Mouse (Mus musculus) brain, embryonic 18.5 days (tissue): ENCODE data around the gene Alx1.

Experiments
- DNase-seq: peaks from one replicate; pipeline ENCODE4 v3.0.0-alpha.2; 2012; ENCODE audit warnings: low read depth, low spot score

Alx1 gene

DNA sequence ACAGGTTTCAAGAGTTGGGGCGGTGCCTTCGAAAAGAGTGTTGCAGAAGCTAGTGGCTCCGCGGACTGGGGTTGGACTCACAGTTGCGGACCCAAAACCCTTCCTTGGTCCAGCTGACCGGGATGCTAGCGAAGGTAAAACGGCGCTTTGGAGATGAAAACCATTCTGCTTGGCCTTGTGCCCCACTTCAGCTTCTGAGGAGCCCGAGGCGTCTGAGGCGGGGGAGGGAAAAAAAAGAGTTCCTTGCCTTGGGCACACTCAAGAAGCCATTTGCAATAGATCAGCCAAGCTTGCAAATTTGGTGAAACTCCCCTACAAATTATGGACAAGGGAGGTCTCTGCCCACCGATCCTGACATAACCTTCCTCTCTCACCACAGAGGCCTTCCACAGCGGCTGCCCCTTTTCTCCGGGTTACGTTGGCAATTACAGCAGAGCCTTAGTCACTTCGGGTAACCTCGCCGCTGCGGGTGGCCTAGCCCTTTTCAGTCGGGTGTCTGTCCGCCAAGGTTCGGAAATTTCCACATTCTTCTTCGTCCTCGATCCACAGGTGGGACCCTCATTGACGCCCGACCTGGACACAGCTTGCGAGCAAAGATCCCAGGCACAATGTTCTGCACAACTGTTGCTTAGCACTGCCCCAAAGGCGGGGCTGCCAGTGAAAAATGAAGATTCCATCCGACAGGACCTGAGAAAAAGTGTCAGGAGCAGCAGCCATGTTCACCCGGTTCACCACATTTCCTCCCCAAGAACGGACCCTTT is at the start of gene Alx1:
TSS of gene Alx1 (minus strand) at position 486 of the 761 bp plus-strand sequence.
- no peak for DNase-seq

DNA sequence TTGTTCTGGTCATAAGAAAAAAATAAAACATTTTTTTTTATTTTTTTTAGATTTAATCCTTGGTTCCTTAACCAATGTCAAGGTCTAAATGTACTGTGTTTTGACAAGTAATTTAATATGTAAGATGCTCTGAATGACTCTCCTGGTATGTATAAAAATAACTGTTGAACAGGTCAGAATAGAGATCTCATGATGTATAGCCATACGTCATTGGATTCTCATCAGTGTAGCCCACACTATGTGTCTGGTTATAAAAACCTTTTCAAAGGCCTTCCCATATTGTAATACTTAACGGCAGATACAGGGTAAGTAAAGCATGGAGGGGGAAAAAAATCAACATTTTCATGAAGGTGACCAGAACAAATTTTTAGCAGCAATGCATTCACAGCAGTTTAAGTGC is 19.6 kb upstream of the Alx1 start:
- no peak for DNase-seq

DNA sequence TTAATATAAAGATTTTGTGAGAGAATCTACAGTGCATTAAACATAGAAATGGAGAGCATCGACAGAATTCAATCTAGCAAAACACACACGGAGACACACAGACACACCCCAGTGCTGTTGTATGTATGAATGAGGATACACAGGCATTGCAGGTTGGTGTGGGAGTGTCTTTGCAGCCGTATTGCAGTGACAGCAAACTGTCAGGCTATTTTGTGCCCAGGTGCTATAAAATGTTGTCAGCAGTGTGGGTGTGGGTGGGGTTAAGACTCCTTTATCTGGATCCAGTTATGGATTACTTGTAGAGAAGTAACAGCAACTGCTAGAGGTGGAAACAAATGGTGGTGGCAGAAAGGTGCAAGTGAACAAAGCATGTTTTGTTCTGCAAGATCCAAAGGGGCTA is 16.6 kb upstream of the Alx1 start:
- no peak for DNase-seq

DNA sequence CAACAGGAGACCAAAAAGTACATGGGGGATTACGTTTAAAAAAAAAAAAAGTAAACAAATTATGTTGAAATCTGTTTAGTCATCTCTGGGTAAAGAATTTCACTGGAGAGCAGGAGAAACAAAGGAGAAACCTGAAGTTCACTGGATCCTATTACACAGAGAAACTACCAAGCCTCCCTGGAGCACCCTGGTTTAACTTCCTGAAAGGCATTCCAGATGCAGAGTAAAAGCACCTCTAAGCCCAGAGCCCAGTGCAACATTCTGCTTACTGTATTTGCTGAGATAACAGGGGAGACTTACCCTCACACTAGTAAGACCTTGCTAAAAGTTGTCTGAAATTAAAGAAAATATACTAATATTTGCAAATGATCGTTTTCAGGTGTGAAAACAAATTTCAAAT is 15.0 kb upstream of the Alx1 start:
- no peak for DNase-seq

DNA sequence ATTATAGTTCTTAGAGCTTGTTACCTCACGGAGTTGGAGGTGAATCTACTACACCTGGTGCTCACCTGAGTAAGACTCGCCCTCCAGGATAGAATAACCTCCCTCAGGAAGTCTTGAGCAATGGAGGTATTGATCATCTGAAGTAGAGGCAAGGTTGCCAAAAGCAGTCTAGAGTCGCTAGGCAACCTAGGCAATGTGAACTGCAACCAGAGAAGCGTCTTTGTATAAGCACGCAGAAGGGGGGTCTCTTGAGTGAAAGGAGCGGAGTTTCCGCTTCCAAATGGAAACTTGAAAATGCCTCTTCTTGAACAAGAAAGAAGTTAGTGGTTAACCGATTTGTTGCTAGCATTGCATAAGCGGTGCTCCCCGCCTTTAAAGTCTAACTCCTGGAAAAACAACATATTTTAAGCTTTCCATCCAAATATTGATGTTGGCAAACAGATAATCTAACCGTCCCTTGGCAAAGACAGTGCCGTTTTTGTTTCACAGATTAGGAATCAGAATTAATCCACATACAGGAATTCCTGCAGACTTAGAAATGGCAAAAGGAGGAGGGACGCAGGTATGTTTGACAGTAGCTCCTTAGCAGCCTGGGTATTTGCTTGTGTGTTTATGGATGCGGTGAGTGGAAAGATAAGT is 5.1 kb upstream of the Alx1 start:
- DNase-seq = no peak

DNA sequence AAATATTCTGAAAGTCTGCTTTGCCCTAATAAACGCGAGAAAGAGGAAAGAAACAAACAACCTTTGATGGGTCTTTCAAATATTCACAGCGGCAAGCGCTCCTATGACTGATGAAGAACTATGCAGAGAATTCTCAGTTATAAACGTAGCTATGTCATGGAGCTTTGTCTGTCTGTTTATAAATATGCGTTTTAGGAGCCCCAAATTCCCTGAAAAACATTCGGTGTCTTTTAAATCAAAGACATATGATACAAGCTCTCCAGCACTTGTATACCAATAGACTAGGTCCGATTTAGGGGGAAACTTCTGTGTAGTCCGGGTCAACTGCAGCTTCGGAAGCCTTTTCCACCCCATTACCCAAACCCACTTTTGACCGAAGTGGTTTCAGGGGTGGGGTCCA is 916 bp upstream of the Alx1 start:
- DNase-seq = no peak

DNA sequence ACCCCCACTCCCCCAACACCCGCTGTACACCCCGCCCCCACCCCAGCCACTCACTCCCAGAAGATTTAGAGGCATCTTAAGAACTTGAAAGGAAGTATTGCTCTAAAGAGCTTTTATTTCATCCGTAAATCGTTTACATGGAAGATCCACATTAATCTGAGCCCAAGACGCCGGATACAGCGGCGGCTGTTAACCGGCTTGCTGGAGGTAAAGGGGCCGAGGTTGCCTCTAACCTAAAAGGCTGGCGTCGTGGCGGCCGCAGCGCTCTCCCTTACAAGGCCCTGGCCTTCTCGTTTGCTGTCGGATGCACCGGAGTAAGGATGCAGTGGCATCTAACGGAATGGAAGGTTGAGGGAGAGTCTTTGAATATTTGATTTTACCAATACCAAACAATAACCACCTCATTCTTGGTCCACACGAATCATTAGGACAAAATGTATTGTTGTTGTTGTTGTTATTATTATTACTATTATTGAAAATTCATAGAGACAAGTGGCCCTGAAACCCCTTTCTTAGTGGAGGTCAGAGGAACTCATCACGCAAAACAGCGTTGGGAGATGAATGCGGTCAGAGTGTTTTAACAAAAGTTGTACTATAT is 784 bp downstream of the Alx1 start:
- no peak for DNase-seq

DNA sequence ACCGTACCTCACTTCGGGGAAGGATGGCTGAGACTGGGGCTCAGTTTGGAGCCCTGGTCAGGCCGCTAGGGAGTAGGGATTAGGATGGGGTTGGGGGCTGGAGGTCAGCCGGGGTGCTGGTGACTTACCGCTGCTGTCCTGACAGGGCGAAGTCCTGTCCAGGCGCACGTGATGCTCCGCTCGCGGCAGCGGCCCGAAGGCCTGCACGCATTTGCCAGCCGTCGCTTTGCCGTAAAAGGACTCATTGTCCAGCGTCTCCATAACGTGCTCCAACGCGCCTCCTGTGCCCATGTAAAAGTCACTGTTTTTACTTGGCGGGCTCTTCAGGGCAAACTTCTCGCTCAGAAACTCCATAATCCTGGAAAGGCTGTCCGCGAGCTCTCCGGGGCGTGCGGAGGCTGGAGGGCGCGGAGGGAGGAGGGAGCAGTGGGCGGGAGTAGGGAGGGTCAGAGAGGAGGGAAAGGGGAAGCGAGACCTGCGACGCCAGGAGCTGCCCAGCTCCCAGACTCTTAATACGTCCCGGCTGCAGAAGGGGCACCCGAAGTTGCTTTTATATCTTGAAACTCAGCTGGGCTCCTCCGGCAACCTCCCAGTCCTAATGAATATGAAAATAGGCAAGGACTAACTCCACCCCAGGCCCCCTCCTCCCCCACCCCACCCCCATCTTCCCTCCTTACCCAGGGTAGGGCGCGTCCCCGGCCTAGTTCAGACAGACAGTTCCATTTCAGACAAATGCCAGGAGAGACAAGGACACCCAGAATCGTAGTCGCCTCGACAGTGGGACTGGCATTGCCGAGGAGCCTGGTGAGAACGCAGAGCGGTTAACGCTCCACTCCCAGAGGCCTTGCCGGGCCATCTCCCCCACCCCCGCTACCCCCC is 1.5 kb downstream of the Alx1 start:
- DNase-seq = no peak

DNA sequence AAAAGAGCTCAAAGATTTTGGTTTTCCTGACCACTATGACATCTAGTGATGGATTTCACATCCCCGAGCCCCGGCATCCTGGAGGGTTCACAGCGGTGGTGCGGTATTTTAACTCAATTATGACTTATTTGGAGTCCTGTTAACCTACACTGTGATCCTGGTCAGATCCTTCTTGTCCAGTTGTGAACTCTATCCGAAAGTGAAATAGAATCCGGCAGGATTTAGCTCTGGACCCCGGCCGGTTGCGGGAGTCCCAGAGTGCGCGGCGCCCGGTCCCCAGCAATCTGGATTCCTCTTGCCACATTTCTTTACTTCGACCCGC is 2.1 kb downstream of the Alx1 start:
- DNase-seq = no peak

DNA sequence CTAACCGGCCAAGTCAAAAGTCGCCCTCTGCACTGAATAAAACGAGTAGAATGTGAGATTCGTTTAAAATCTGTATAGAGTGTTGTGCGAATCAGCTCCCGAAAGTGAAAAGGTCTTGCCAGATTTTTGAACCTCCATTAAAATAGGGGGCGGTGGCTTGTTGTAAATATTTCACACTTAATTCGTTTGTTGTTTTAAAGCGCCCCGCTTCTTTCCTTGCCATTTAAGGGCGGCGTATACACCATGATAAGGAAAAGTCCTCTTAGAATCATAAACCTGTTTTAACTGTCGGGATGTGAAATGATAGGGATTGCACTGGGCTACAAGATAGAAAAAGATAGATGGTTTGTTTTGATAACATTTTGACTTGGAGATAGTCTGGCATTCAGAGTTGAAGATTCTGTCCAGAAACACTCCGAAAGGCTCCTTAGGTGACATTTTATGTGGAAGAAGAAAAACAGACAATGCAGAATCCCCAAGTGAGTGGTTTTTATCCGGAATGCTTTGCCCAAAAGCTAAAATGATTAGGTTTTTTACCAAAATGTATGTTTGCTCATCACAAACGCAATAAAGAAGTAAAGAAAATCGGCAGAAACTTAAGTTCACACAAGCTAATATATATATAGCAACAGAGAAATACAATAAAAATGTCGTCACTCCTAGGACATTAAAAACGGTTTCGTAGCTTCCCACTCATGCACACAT is 2.6 kb downstream of the Alx1 start:
- no peak for DNase-seq

DNA sequence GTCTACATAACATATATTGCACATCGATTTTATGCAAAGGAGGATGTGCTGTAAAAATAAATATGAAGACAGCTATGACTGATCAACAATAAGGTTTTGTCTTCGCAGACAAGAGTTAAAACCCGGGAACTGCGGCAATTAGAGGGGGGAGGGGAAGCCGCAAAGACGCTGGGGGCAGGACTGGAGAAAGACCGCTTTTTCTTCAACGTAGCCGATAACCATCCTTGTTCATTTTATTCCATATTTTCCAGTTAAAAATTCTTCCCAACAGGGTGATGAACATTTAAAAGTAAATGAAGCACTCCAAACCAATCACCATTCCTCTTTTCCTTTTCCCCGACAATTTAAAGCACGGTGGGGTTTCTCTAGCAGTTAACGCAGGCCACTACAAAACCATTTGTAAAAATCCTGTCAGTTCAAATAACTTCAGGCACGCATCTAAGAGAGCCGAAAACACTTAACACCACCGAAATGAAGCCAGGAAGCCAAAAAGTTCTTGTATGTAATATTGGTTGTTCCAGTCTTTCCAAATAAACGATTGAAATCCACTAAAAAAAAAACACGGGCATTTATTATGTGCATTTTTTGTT is 3.3 kb downstream of the Alx1 start:
- DNase-seq = no peak

DNA sequence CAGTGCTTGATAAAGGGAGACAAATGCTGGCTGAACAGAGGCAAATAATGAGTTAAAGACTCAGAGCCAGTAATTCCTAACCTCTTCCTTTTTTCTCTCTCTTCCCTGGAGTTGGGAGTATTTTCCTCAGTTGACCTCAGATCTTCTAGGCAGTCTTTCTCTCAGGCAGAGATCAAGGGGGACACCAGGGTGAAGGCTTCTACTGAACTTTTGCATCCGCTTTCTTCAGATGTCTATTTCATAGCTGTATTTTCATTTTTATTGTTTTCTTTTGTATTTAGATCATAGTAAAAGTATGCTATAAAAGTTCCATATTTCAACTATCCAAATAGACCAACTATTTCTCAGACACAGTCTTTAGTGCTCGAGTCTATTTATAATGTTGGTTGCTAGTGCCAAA is 27.5 kb downstream of the Alx1 start:
- DNase-seq = no peak

DNA sequence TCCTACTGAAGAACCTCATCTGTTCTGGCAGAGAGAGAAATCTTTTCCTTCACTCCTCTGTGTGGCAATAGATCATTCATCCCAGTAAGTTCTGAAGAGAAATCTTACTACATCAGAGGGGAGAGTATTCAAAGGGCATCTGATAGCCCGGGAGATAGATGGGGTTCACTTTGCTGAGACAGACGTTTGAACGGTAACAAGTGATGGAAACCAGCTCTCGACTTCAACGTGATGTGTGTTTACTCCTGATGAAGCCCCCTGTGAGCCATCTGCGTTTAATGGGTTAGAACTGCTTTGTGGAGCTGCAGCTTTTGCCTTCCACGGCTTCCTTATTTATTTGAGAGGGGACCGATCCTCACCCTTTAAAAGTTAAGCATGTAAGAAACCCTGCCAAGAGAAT is 29.1 kb downstream of the Alx1 start:
- DNase-seq = no peak

DNA sequence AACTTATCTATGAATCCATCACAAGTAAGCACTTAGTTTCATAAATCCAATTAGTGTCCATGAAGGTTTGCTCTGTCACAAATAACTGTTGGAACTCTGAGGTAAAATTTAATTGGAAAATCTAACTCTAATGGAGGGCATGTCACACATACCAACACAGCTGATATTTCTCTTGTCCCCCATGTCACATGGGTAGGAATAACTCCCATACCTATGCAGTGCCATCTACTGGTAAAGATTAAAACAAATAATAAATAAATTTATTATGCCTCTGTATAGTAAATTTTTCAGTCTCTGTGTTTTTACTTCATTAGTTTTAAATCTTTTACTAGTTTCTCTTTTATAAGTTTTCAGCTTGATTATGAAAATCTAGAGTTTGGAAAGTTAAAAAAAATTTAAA is 30.4 kb downstream of the Alx1 start:
- no peak for DNase-seq

DNA sequence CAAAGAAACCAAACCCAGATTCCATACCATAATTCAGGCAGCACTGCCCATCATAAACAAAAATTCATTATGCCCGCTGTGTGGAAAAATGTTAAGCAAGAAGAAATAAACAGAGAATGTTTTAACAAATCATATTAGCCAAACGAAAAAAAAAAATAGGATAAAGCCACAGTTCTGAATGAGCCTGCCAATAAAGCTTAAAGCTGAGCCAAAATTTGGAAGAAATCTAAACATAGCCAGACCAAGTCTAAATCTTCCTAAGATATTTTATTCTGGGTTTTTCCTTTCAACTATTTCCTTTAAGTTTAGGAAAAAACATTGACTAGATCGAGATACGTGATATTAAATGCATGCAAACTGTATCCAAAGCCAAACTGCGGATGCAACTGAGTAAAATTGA is 54.9 kb downstream of the Alx1 start:
- no peak for DNase-seq

DNA sequence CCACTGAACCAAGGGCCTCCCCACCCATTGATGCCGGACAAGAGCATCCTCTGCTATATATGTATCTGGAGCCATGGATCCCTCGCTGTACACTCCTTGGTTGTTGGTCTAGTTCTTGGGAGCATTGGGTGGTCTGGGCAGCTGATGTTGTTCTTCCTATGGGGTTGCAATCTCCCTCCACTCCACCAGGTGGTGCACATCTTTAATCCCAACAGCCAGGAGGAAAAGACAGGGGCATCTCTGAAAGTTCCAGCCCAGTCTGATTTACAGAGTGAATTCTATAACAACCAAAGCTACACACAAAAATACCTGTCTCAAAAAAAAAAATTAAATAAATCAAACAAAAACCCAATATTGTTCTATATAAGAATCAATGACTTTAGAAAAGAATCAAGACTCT is 70.4 kb downstream of the Alx1 start:
- DNase-seq = no peak
